Mouse (Mus musculus) cortical plate, adult 2 months (tissue): ENCODE measurements around the gene Ing4.

ENCODE experiments used
- CTCF ChIP-seq: fragments of 200-500 bp; IDR thresholded peaks from 2 replicates; pipeline ENCODE4 v1.5.1; 2011; ENCODE audit warnings: mild to moderate bottlenecking, control low read depth, low read length; ENCODE audit not compliant: insufficient read depth; ENCODE audit errors: extremely low read depth
- POLR2A ChIP-seq: fragments of 200-500 bp; IDR thresholded peaks from 2 replicates; pipeline ENCODE4 v1.6.1; 2011; ENCODE audit warnings: mild to moderate bottlenecking, low read length, control low read depth; ENCODE audit not compliant: insufficient read depth; ENCODE audit errors: extremely low read depth

DNA sequence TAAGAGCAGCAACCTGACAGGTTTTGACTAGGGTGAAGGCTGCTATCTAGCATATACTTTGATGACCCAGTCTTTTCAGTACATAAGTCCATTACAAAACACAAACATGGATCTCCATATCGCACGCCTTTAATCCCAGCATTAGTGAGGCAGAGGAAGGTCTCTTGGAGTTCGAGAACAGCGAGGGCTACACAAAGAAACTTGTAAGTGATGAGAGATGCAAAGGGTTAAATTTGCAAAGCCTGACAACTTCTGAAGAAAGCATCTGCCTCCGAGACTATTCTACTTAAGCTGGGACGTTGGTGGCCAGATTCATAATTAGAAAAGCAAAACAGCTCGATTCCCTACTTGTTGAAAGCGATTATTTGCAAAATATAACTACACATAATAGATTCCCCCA lies 429 bp upstream of the Ing4 start:
- TF ChIP-seq POLR2A (no peak), CTCF (no peak)
